Mouse (Mus musculus) neural tube, embryonic 14.5 days (tissue): Measurements from ENCODE around the gene Mybpc3. TPM values are rescaled to one million over a fixed set of nuclear protein-coding genes. Genes with fewer than 3 reads are reported as not detected.

Experiments used
- ATAC-seq: fragments of 200-750 bp; cut with Nextera tagmentation; 2 replicates; pipeline ENCODE4 v1.8.0; 2017; ENCODE audit warnings: low read depth, mild to moderate bottlenecking, moderate TSS enrichment, moderate library complexity
- H3K27ac ChIP-seq: fragments of 300-500 bp; sonication (generic); 2 replicates; pipeline ENCODE4 v1.5.1; 2014; ENCODE audit warnings: low read depth, mild to moderate bottlenecking, control low read depth, low read length, moderate library complexity, mixed read lengths
- H3K27me3 ChIP-seq: fragments of 300-500 bp; sonication (generic); 2 replicates; pipeline ENCODE4 v1.6.1; 2014; ENCODE audit warnings: low read length; ENCODE audit not compliant: control insufficient read depth, insufficient read depth
- H3K36me3 ChIP-seq: fragments of 300-500 bp; sonication (generic); 2 replicates; pipeline ENCODE4 v1.6.1; 2014; ENCODE audit warnings: low read length, mixed read lengths; ENCODE audit not compliant: control insufficient read depth, insufficient read depth
- H3K4me1 ChIP-seq: fragments of 300-500 bp; sonication (generic); 2 replicates; pipeline ENCODE4 v1.6.1; 2014; ENCODE audit warnings: low read length; ENCODE audit not compliant: control insufficient read depth, insufficient read depth
- H3K4me2 ChIP-seq: fragments of 300-500 bp; sonication (generic); 2 replicates; pipeline ENCODE4 v1.6.1; 2014; ENCODE audit warnings: mild to moderate bottlenecking, low read depth, low read length, control low read depth
- H3K4me3 ChIP-seq: fragments of 300-500 bp; sonication (generic); 2 replicates; pipeline ENCODE4 v1.5.1; 2014; ENCODE audit warnings: low read depth, low read length, control low read depth, mixed read lengths
- H3K9ac ChIP-seq: fragments of 300-500 bp; sonication (generic); replicated peaks from 2 replicates; pipeline ENCODE4 v1.6.1; 2014; ENCODE audit warnings: low read depth, mild to moderate bottlenecking, control low read depth, low read length, mixed read lengths
- H3K9me3 ChIP-seq: fragments of 300-500 bp; sonication (generic); 2 replicates; pipeline ENCODE4 v1.6.1; 2016; ENCODE audit warnings: low read length; ENCODE audit not compliant: control insufficient read depth
- WGBS: fragments of 180-500 bp; shearing (Covaris S2); extraction: QIAGEN DNeasy Blood & Tissue Kit; methylation state at CpG from one replicate; pipeline ENCODE4 v1.1.7; 2014; 5-methylcytosine and 5-hydroxymethylcytosine counted together
- polyA plus RNA-seq: library from polyadenylated mRNA; unstranded; fragments of >200 nt; fragmentation: Nextera tagmentation; extraction: Ambion mirVana; gene quantifications from 2 replicates; pipeline ENCODE4 v1.2.1, GENCODE M21; 2014

Mybpc3 gene
- polyA plus RNA-seq, 1 experiment from 2014 or later = not detected

GRCm38 (mm10) chr2:91162952-91163351 is 45.0 kb downstream of the Mybpc3 start:
- 91% methylated on average over 4 of the region's 4 CpGs for WGBS
- no peaks in the 10 kb centered on the region for H3K27me3 ChIP-seq
- H3K4me1 ChIP-seq = no peaks in the 10 kb centered on the region
- H3K27ac ChIP-seq = no peak overlapping the region
- H3K4me3 ChIP-seq = no peak overlapping the region
- no peak overlapping the region for H3K9ac ChIP-seq
- peaks cover 86% of the 10 kb centered on the region for H3K36me3 ChIP-seq
- no peaks in the 10 kb centered on the region for H3K9me3 ChIP-seq
- ATAC-seq = no peak
- no peak overlapping the region for H3K4me2 ChIP-seq

GRCm38 (mm10) chr2:91163532-91163931 is 45.6 kb downstream of the Mybpc3 start:
- Histone ChIP-seq H3K27me3 (no peaks in the 10 kb centered on the region), H3K36me3 (peaks cover 86% of the 10 kb centered on the region), H3K4me3 (no peak overlapping the region), H3K27ac (no peak overlapping the region), H3K9me3 (no peaks in the 10 kb centered on the region), H3K4me1 (no peaks in the 10 kb centered on the region), H3K4me2 (no peak overlapping the region), H3K9ac (no peak overlapping the region)
- WGBS = 90% methylated on average over 5 of the region's 5 CpGs
- no peak for ATAC-seq

GRCm38 (mm10) chr2:91164991-91165390 is 47.0 kb downstream of the Mybpc3 start:
- no peak for ATAC-seq
- no peak overlapping the region for H3K27ac ChIP-seq
- WGBS = 90% methylated on average over 6 of the region's 6 CpGs
- H3K27me3 ChIP-seq = no peaks in the 10 kb centered on the region
- H3K4me3 ChIP-seq = no peak overlapping the region
- H3K9me3 ChIP-seq = no peaks in the 10 kb centered on the region
- H3K9ac ChIP-seq = no peak overlapping the region
- no peak overlapping the region for H3K4me2 ChIP-seq
- H3K4me1 ChIP-seq = no peaks in the 10 kb centered on the region
- peaks cover 88% of the 10 kb centered on the region for H3K36me3 ChIP-seq

- WGBS = 83% methylated on average over 4 of the region's 4 CpGs
- Histone ChIP-seq H3K4me3 (no peak overlapping the region), H3K4me2 (no peak overlapping the region), H3K9me3 (no peaks in the 10 kb centered on the region), H3K27me3 (no peaks in the 10 kb centered on the region), H3K27ac (no peak overlapping the region), H3K4me1 (no peaks in the 10 kb centered on the region), H3K36me3 (peaks cover 81% of the 10 kb centered on the region), H3K9ac (no peak overlapping the region)
- no peak for ATAC-seq
These were observed 49.7 kb downstream of the Mybpc3 start for GRCm38 (mm10) chr2:91167629-91168028.

GRCm38 (mm10) chr2:91169587-91170322 is 51.8 kb downstream of the Mybpc3 start:
- no peak overlapping the region for H3K4me2 ChIP-seq
- no peak overlapping the region for H3K4me3 ChIP-seq
- H3K27ac ChIP-seq = no peak overlapping the region
- 84% methylated on average over 25 of the region's 25 CpGs for WGBS
- H3K27me3 ChIP-seq = no peaks in the 10 kb centered on the region
- H3K9ac ChIP-seq = no peak overlapping the region
- H3K4me1 ChIP-seq = no peaks in the 10 kb centered on the region
- no peak for ATAC-seq
- H3K9me3 ChIP-seq = no peaks in the 10 kb centered on the region
- H3K36me3 ChIP-seq = peaks cover 75% of the 10 kb centered on the region

- no peak for ATAC-seq
- WGBS = 90% methylated on average over 4 of the region's 4 CpGs
These were observed 57.5 kb downstream of the Mybpc3 start for GRCm38 (mm10) chr2:91175490-91175889.

GRCm38 (mm10) chr2:91176234-91176633 is 58.3 kb downstream of the Mybpc3 start:
- Histone ChIP-seq H3K36me3 (peaks cover 44% of the 10 kb centered on the region), H3K27ac (no peak overlapping the region), H3K27me3 (no peaks in the 10 kb centered on the region), H3K9me3 (no peaks in the 10 kb centered on the region), H3K4me1 (peaks cover 9% of the 10 kb centered on the region; the same call in 1 of the 2 replicates), H3K4me3 (no peak overlapping the region), H3K9ac (no peak overlapping the region), H3K4me2 (no peak overlapping the region)
- 92% methylated on average over 6 of the region's 6 CpGs for WGBS
- ATAC-seq = no peak

More at GRCm38 (mm10) chr2:91175490-91175889, 57.5 kb downstream of the Mybpc3 start:
- Histone ChIP-seq H3K36me3 (peaks cover 44% of the 10 kb centered on the region), H3K27me3 (no peaks in the 10 kb centered on the region), H3K9ac (no peak overlapping the region), H3K9me3 (no peaks in the 10 kb centered on the region), H3K4me2 (no peak overlapping the region), H3K4me3 (no peak overlapping the region), H3K4me1 (0 out of 2 replicates have a peak, but pooled peaks cover 1% of the 10 kb centered on the region), H3K27ac (no peak overlapping the region)

GRCm38 (mm10) chr2:91179825-91180224 is 61.9 kb downstream of the Mybpc3 start:
- Histone ChIP-seq H3K27ac (no peak overlapping the region), H3K9ac (no peak overlapping the region), H3K27me3 (no peaks in the 10 kb centered on the region), H3K4me2 (no peak overlapping the region), H3K4me3 (no peak overlapping the region), H3K9me3 (no peaks in the 10 kb centered on the region), H3K4me1 (peaks cover 20% of the 10 kb centered on the region), H3K36me3 (peaks cover 20% of the 10 kb centered on the region)
- no peak for ATAC-seq
- 42% methylated on average over 4 of the region's 4 CpGs for WGBS

DNA sequence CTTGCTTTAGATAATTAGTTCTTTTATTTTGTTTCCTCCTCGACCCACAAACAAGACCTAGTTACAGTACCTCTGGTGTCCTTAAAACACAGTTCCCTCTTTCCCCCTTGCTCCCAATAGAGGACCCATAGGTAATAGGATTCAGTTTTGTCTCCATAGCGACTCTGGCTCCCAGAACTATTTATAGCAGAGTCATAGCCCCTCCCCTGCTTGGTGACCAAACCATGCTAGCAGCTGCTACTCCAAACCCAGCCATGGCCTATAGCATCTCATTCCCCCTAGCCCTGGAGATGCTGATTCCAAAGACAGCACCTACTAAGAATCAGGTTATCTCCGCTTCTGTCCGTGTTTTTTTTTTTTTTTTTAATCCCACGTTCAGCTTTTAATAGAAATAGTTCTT is 62.8 kb downstream of the Mybpc3 start:
- Histone ChIP-seq H3K4me3 (no peak overlapping the region), H3K9ac (no peak overlapping the region), H3K27ac (no peak overlapping the region), H3K4me1 (peaks cover 20% of the 10 kb centered on the region), H3K4me2 (peak overlapping the region; percentile 81; the same call in 1 of the 2 replicates), H3K9me3 (no peaks in the 10 kb centered on the region), H3K27me3 (no peaks in the 10 kb centered on the region), H3K36me3 (peaks cover 16% of the 10 kb centered on the region)
- ATAC-seq = no peak
- WGBS = 64% methylated on average over 5 of the region's 5 CpGs
